Mouse (Mus musculus): Measurements from ENCODE around the gene Pdlim1. TPM values are rescaled to one million over a fixed set of nuclear protein-coding genes. Genes with fewer than 3 reads are reported as not detected.

The Pdlim1 gene
- polyA plus RNA-seq, 1 experiment, result 1.9 TPM

DNA sequence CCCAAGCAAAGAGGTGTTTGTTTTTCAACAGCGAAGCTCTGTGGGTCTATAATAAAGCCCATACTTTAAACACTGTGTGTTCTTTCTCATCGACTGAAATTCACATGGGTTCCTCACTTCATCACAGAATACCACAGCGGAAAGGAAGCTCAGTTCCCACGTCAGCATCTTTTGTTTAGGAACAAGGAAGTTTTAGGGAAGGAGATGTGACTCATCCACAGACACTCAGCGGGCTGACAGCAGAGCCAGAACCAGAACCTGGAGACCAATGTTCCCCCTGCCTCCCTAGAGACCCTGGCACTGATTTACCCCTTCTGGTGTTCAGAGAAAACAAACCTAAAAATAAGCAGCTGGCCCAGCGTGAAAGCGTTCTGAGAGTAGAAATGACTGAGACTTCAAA is 33.8 kb upstream of the Pdlim1 start:
- Histone ChIP-seq H3K27ac (ENCODE audit: insufficient read depth, low read depth, low read length) (no peak overlapping the region), H3K4me1 (ENCODE audit: control insufficient read depth, insufficient read depth, low read length) (no peaks in the 10 kb centered on the region), H3K4me3 (ENCODE audit: insufficient read depth, low read length) (no peak overlapping the region)
- no peak for TF ChIP-seq POLR2A (IDR thresholded peaks at IDR 0.05; ENCODE audit: borderline replicate concordance, low read depth, low read length)
- no peak for TF ChIP-seq CTCF (IDR thresholded peaks at IDR 0.05; ENCODE audit: low read depth, low read length)

DNA sequence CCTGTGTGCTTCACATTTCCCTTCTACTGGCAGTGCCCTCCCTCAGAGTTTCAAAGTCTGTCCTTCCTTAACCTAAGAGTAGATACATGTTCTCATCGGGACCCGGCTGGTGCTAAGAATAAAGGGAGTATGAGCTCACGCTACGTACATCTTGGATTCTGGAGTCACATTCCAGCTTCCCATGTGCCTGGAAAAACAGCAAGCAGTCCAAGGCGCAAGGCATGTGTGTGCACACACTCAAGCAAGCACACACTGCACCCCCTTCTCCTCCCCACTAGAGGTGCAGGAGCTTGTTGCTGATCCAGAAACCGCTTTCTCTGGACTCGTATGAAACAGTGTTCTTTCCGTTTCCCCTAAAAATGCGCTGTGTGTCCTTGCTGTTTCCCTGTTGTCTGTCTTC is 31.3 kb upstream of the Pdlim1 start:
- Histone ChIP-seq H3K4me1 (ENCODE audit: control insufficient read depth, insufficient read depth, low read length) (no peaks in the 10 kb centered on the region), H3K27ac (ENCODE audit: insufficient read depth, low read depth, low read length) (no peak overlapping the region), H3K4me3 (ENCODE audit: insufficient read depth, low read length) (no peak overlapping the region)
- TF ChIP-seq CTCF (IDR thresholded peaks at IDR 0.05; ENCODE audit: low read depth, low read length) (no peak), POLR2A (IDR thresholded peaks at IDR 0.05; ENCODE audit: borderline replicate concordance, low read depth, low read length) (no peak)

DNA sequence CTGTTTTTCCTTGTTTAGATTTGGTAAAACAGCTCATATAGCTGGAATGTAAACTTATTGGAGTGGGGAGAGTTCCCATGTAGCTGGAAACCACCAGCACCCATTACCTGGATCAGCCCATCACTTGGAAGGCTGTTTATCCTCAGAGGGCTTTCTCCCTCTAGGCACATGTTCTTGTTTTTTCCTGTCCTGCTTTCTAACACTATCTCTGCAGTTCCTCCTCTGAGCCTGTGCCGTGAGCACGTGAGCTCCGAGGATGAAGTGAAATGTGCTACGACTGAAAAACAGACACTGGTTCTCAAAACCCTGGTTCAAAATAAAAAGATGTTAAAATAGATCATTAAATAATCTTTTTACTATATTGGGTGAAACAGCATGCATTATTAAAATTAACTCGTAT is 30.8 kb upstream of the Pdlim1 start:
- no peaks in the 10 kb centered on the region for H3K4me1 ChIP-seq (ENCODE audit: control insufficient read depth, insufficient read depth, low read length)
- H3K4me3 ChIP-seq (ENCODE audit: insufficient read depth, low read length), result no peak overlapping the region
- TF ChIP-seq CTCF (IDR thresholded peaks at IDR 0.05; ENCODE audit: low read depth, low read length) (no peak), POLR2A (IDR thresholded peaks at IDR 0.05; ENCODE audit: borderline replicate concordance, low read depth, low read length) (no peak)
- H3K27ac ChIP-seq (ENCODE audit: insufficient read depth, low read depth, low read length), result no peak overlapping the region

DNA sequence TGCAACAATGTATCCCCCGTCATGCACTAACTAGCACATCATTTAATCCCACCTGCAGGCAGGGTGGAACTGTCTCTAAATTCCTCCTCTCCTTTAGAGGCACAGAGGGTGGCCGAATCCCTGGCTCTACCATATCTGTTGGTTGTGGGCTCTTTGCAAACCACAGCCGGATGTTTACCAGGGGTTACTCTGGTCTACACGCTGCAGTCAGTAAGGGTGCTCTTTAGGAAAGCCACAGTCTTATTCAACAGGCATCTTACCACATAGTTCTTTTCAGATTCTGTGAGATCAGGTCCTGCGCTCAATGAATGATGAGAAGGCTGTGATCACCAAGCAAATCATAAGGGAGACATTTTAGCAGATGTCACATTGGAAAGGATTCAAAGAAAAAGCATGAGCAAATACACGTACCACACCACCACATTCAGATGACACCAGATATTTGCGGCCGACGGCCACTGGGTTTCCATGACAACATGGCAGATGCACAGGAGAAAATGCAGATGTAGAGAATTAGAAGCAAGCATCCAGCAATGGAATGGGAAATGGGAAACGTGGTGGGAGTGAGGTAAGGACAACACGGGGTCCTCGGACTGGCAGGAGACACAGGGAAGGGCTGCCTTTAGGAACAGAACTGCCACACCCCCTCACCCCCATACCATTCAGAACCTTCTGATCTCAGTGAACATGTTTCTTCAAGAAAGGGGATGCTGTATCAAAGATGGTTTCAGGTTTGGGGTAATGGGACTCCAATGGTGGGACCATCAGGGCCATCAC is 28.5 kb upstream of the Pdlim1 start:
- H3K4me3 ChIP-seq (ENCODE audit: insufficient read depth, low read length), result no peak overlapping the region
- no peaks in the 10 kb centered on the region for H3K4me1 ChIP-seq (ENCODE audit: control insufficient read depth, insufficient read depth, low read length)
- TF ChIP-seq POLR2A (IDR thresholded peaks at IDR 0.05; ENCODE audit: borderline replicate concordance, low read depth, low read length) (no peak), CTCF (IDR thresholded peaks at IDR 0.05; ENCODE audit: low read depth, low read length) (no peak)
- H3K27ac ChIP-seq (ENCODE audit: insufficient read depth, low read depth, low read length), result no peak overlapping the region

DNA sequence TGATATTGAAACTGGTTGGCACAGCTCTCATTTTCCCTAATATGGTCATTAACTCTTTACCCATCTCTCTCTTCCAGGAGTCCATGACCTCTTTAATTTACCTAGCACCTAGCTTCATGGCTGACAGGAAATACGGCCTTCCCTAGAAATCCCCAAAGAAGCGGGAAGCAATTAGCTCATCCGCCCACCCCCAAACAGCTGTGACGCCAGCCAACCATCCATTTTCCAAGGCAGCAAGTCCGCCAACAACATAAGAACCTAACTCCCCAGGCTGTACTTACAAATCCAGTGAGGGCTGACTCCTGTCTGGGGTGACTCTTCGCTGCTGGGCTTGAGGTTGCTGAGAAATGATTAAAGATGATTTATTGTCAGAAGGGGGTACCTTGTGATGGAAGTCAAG is 27.5 kb upstream of the Pdlim1 start:
- H3K27ac ChIP-seq (ENCODE audit: insufficient read depth, low read depth, low read length), result no peak overlapping the region
- no peaks in the 10 kb centered on the region for H3K4me1 ChIP-seq (ENCODE audit: control insufficient read depth, insufficient read depth, low read length)
- TF ChIP-seq POLR2A (IDR thresholded peaks at IDR 0.05; ENCODE audit: borderline replicate concordance, low read depth, low read length) (no peak), CTCF (IDR thresholded peaks at IDR 0.05; ENCODE audit: low read depth, low read length) (no peak)
- no peak overlapping the region for H3K4me3 ChIP-seq (ENCODE audit: insufficient read depth, low read length)

DNA sequence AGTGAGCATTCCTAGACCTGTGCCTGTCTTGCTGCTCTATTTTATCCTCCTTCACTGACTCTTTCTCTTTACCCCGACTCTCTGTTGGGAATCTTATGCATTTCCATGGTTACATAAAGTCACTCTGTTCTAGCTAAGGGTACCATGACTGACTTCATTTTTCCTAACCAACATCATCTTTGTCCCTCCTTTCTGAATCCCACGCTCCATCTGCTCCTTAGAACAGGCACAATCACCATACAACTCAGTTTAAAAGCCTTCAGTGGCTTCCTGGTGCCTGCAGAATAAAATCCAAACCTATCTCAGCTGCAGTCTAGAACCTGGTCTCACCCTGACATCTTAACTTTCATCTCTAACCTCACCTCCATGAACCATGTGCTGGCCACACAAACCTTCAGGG is 26.9 kb upstream of the Pdlim1 start:
- Histone ChIP-seq H3K27ac (ENCODE audit: insufficient read depth, low read depth, low read length) (no peak overlapping the region), H3K4me3 (ENCODE audit: insufficient read depth, low read length) (no peak overlapping the region), H3K4me1 (ENCODE audit: control insufficient read depth, insufficient read depth, low read length) (no peaks in the 10 kb centered on the region)
- no peak for TF ChIP-seq POLR2A (IDR thresholded peaks at IDR 0.05; ENCODE audit: borderline replicate concordance, low read depth, low read length)
- TF ChIP-seq CTCF (IDR thresholded peaks at IDR 0.05; ENCODE audit: low read depth, low read length), result no peak

DNA sequence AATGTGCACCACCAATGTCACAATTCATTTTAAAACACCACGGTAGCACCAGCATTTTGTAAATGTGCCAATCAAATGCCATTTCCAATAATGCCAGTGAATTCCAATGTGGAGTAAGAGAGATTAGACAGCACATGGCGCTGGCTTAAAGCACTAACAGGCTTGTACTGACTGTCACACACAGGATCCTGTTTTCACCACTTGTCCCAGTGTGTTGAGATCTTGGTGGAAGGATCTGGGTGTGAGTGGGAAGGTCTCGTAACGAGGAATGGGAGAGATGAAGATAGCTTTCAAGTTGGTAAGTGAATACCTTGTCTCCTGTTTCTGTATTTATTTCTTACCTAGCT is 26.1 kb upstream of the Pdlim1 start:
- no peak overlapping the region for H3K4me3 ChIP-seq (ENCODE audit: insufficient read depth, low read length)
- no peaks in the 10 kb centered on the region for H3K4me1 ChIP-seq (ENCODE audit: control insufficient read depth, insufficient read depth, low read length)
- TF ChIP-seq POLR2A (IDR thresholded peaks at IDR 0.05; ENCODE audit: borderline replicate concordance, low read depth, low read length), result no peak
- no peak for TF ChIP-seq CTCF (IDR thresholded peaks at IDR 0.05; ENCODE audit: low read depth, low read length)
- H3K27ac ChIP-seq (ENCODE audit: insufficient read depth, low read depth, low read length), result no peak overlapping the region

DNA sequence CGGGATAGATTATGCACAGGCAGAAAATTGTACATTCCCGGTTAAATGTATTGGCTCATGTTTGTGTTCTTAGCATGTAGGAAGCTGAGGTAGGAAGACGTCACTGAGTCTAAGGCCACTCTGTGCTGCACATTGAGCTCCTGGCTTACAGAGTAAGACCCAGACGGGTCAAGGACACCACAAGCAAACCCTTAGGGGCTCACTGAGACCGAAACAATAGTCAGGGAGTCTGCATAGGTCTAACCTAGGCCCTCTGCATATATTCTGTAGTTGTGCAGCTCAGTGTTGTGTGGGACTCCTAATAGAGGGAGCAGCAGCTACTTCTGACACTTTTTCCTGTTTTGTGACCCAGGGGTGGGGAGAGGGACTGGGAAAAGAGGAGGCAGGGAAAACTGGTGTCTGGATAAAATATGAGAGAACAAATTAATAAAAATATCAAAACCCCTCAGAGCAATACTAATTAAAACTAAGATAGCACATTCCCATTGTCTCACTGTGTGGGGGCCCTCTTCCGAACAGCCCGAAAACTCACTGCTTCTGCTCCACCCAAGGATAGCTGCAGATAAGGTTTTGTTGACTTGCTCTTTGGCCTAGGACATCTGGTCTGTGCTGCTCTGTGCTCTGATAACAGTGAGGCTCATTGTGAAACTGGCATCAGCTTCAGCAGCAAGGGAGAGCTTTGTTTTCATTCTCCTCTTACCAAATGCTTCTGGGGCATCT is 25.6 kb upstream of the Pdlim1 start:
- Histone ChIP-seq H3K27ac (ENCODE audit: insufficient read depth, low read depth, low read length) (no peak overlapping the region), H3K4me3 (ENCODE audit: insufficient read depth, low read length) (no peak overlapping the region), H3K4me1 (ENCODE audit: control insufficient read depth, insufficient read depth, low read length) (no peaks in the 10 kb centered on the region)
- TF ChIP-seq CTCF (IDR thresholded peaks at IDR 0.05; ENCODE audit: low read depth, low read length) (no peak), POLR2A (IDR thresholded peaks at IDR 0.05; ENCODE audit: borderline replicate concordance, low read depth, low read length) (no peak)

DNA sequence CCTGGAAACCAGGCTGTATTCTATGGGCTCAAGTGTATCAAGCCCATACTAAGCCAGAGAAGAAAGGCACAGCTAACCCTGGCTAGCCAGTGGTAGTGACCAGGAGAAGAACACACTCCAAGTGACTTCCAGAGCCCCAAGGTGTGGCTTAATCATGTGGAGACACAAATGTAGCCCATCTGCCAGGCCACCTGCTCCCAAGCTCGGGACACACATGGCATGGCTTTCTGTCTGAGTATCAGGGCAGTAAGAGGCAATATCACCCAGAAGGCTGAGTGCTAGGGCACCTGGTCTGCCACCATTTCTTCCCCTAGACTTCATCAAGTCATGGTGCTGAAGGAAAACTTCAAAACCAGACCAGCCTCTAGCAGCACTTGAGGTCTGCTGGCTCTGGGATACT is 22.6 kb upstream of the Pdlim1 start:
- no peak for TF ChIP-seq POLR2A (IDR thresholded peaks at IDR 0.05; ENCODE audit: borderline replicate concordance, low read depth, low read length)
- TF ChIP-seq CTCF (IDR thresholded peaks at IDR 0.05; ENCODE audit: low read depth, low read length), result no peak
- no peak overlapping the region for H3K4me3 ChIP-seq (ENCODE audit: insufficient read depth, low read length)
- H3K27ac ChIP-seq (ENCODE audit: insufficient read depth, low read depth, low read length), result no peak overlapping the region
- no peaks in the 10 kb centered on the region for H3K4me1 ChIP-seq (ENCODE audit: control insufficient read depth, insufficient read depth, low read length)

DNA sequence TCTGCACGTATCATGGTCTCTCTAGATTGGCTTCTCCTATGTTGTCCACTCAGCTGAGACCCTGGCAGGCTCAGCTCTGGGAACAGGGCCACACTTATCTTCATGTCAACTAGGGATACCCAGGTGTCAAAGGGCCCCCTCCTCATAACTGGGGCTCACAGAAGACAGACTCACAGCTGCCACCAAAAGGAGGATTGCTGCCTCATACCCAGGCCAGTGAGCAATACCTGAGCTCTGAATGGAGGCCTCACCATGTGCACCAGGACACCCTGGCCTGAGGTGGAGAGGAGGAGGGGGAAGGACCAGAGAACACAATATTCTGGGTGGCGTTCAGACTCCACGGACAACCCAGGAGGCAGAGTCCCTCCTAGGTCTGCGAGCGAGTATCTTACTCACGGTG is 22.1 kb upstream of the Pdlim1 start:
- H3K27ac ChIP-seq (ENCODE audit: insufficient read depth, low read depth, low read length), result no peak overlapping the region
- TF ChIP-seq POLR2A (IDR thresholded peaks at IDR 0.05; ENCODE audit: borderline replicate concordance, low read depth, low read length) (no peak), CTCF (IDR thresholded peaks at IDR 0.05; ENCODE audit: low read depth, low read length) (no peak)

More for the DNA sequence above, 22.1 kb upstream of the Pdlim1 start:
- H3K4me3 ChIP-seq (ENCODE audit: insufficient read depth, low read length), result no peak overlapping the region
- H3K4me1 ChIP-seq (ENCODE audit: control insufficient read depth, insufficient read depth, low read length), result no peaks in the 10 kb centered on the region

Measured in bone marrow macrophage, adult 2 months (primary cell).